Mouse (Mus musculus) embryonic facial prominence, embryonic 13.5 days (tissue): ENCODE results near the gene Cbln1. TPM values are rescaled to one million over a fixed set of nuclear protein-coding genes. Genes with fewer than 3 reads are reported as not detected.

Source experiments
- ATAC-seq: fragments of 200-750 bp; cut with Nextera tagmentation; 2 replicates; pipeline ENCODE4 v1.8.0; 2017; ENCODE audit warnings: low read depth; ENCODE audit not compliant: insufficient number of reproducible peaks, insufficient read depth, low FRiP score, low TSS enrichment
- H3K27ac ChIP-seq: fragments of 300-500 bp; sonication (generic); 2 replicates; pipeline ENCODE4 v1.5.1; 2015; ENCODE audit warnings: moderate library complexity, mild to moderate bottlenecking, inconsistent platforms
- H3K27me3 ChIP-seq: fragments of 300-500 bp; sonication (generic); 2 replicates; pipeline ENCODE4 v1.6.1; 2015; ENCODE audit warnings: mild to moderate bottlenecking, inconsistent platforms
- H3K36me3 ChIP-seq: fragments of 300-500 bp; sonication (generic); 2 replicates; pipeline ENCODE4 v1.6.1; 2015; ENCODE audit warnings: mild to moderate bottlenecking, inconsistent platforms
- H3K4me1 ChIP-seq: fragments of 300-500 bp; sonication (generic); 2 replicates; pipeline ENCODE4 v1.6.1; 2015; ENCODE audit warnings: inconsistent platforms
- H3K4me2 ChIP-seq: fragments of 300-500 bp; sonication (generic); 2 replicates; pipeline ENCODE4 v1.6.1; 2015; ENCODE audit warnings: moderate library complexity, mild to moderate bottlenecking, inconsistent platforms
- H3K4me3 ChIP-seq: fragments of 300-500 bp; sonication (generic); 2 replicates; pipeline ENCODE4 v1.5.1; 2015; ENCODE audit warnings: mild to moderate bottlenecking, inconsistent platforms
- H3K9ac ChIP-seq: fragments of 300-500 bp; sonication (generic); 2 replicates; pipeline ENCODE4 v1.6.1; 2015; ENCODE audit warnings: mild to moderate bottlenecking, inconsistent platforms
- H3K9me3 ChIP-seq: fragments of 300-500 bp; sonication (generic); 2 replicates; pipeline ENCODE4 v1.6.1; 2016; ENCODE audit warnings: inconsistent platforms
- WGBS: fragments of 180-500 bp; shearing (Covaris S2); methylation state at CpG from one replicate; pipeline ENCODE4 v1.1.7; 2015; ENCODE audit warnings: mixed read lengths; 5-methylcytosine and 5-hydroxymethylcytosine counted together
- polyA plus RNA-seq: library from polyadenylated mRNA; unstranded; fragments of >200 nt; fragmentation: Nextera tagmentation; extraction: Ambion mirVana; gene quantifications from 2 replicates; pipeline ENCODE4 v1.2.1, GENCODE M21; 2015

Gene Cbln1
- polyA plus RNA-seq, 1 experiment from 2014 or later: 1.2 TPM

DNA sequence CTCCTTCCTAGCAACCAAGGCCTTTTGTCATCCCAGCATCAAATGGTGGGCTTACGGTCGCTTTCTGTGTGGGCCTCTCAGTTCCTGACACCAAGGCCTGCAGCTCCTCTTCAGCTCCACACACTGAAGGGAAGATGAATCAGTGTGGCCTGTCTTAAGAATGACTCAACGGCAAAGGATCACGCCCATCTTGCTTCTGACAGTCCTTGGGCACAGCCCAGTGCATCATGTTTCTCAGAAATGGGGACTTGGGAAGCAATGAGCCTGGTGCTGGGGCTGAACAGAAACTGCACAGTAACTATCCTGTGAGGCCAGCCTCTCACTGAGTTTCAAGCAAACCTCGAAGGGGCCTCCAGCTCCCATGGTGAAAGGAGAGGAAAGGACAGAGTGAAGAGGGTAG is 47.7 kb downstream of the Cbln1 start:
- no peak for ATAC-seq
- Histone ChIP-seq H3K4me1 (no peaks in the 10 kb centered on the region), H3K4me2 (no peak overlapping the region), H3K4me3 (no peak overlapping the region), H3K36me3 (no peaks in the 10 kb centered on the region), H3K9ac (no peak overlapping the region), H3K27ac (no peak overlapping the region), H3K27me3 (no peaks in the 10 kb centered on the region), H3K9me3 (no peaks in the 10 kb centered on the region)
- 83% methylated on average over 5 of the region's 5 CpGs for WGBS

DNA sequence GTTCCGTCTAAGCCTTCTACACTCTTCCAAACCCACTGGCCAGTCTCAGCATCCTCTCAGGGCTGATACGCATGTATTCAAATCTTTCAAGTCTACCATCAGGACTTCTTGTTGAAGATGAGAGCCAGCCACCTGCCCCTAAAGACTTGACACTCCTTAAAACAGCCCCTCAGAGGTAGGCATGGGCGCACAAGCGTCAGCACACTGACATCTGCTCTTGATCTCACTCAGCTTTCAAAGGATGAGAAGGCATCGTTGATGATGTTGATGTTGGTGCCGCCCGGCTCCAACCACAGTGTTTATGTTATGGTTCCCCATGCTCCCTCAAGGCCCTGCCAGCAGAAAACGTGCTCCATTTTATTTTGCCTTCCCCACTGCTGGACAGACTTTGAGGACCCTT is 50.7 kb downstream of the Cbln1 start:
- no peak overlapping the region for H3K27ac ChIP-seq
- H3K4me2 ChIP-seq: no peak overlapping the region
- H3K36me3 ChIP-seq: no peaks in the 10 kb centered on the region
- no peak for ATAC-seq
- 56% methylated on average over 8 of the region's 8 CpGs for WGBS
- no peaks in the 10 kb centered on the region for H3K4me1 ChIP-seq
- no peaks in the 10 kb centered on the region for H3K27me3 ChIP-seq
- H3K4me3 ChIP-seq: no peak overlapping the region
- H3K9ac ChIP-seq: no peak overlapping the region
- no peaks in the 10 kb centered on the region for H3K9me3 ChIP-seq

Other genes with a start within 250 kb of the Cbln1 start
- gene 4933402J07Rik, start 91.2 kb upstream of the Cbln1 start, polyA plus RNA-seq: not detected in 2 replicates